Mouse (Mus musculus) hindbrain, embryonic 11.5 days (tissue): ENCODE results near the gene Dnaic2. TPM values are rescaled to one million over a fixed set of nuclear protein-coding genes. Genes with fewer than 3 reads are reported as not detected.
A peak's percentile ranks its signal among the peaks of the same experiment; 100 is the strongest.

Experiments
- ATAC-seq: fragments of 200-750 bp; cut with Nextera tagmentation; 2 replicates; pipeline ENCODE4 v1.8.0; 2017; ENCODE audit warnings: mild to moderate bottlenecking, moderate TSS enrichment, moderate library complexity; ENCODE audit not compliant: low FRiP score
- DNase-seq: peaks from one replicate; pipeline ENCODE4 v3.0.0-alpha.2; 2015; ENCODE audit warnings: low spot score
- H3K27ac ChIP-seq: fragments of 300-500 bp; sonication (generic); 2 replicates; pipeline ENCODE4 v1.5.1; 2014; ENCODE audit warnings: mild to moderate bottlenecking, low read depth, low read length
- H3K27me3 ChIP-seq: fragments of 300-500 bp; sonication (generic); 2 replicates; pipeline ENCODE4 v1.6.1; 2014; ENCODE audit warnings: mild to moderate bottlenecking, low read length, moderate library complexity, mixed read lengths; ENCODE audit not compliant: control insufficient read depth, insufficient read depth
- H3K36me3 ChIP-seq: fragments of 300-500 bp; sonication (generic); 2 replicates; pipeline ENCODE4 v1.6.1; 2014; ENCODE audit warnings: mild to moderate bottlenecking, low read length, moderate library complexity, mixed read lengths; ENCODE audit not compliant: control insufficient read depth, insufficient read depth
- H3K4me1 ChIP-seq: fragments of 300-500 bp; sonication (generic); replicated peaks from 2 replicates; pipeline ENCODE4 v1.6.1; 2014; ENCODE audit warnings: low read length, mixed read lengths; ENCODE audit not compliant: control insufficient read depth, insufficient read depth
- H3K4me2 ChIP-seq: fragments of 300-500 bp; sonication (generic); replicated peaks from 2 replicates; pipeline ENCODE4 v1.6.1; 2014; ENCODE audit warnings: mild to moderate bottlenecking, low read depth, low read length
- H3K4me3 ChIP-seq: fragments of 300-500 bp; sonication (generic); 2 replicates; pipeline ENCODE4 v1.5.1; 2014; ENCODE audit warnings: low read depth, low read length
- H3K9ac ChIP-seq: fragments of 300-500 bp; sonication (generic); 2 replicates; pipeline ENCODE4 v1.6.1; 2014; ENCODE audit warnings: low read depth, low read length
- H3K9me3 ChIP-seq: fragments of 300-500 bp; sonication (generic); 2 replicates; pipeline ENCODE4 v1.6.1; 2016; ENCODE audit warnings: low read length; ENCODE audit not compliant: control insufficient read depth
- WGBS: fragments of 180-500 bp; shearing (Covaris S2); extraction: QIAGEN DNeasy Blood & Tissue Kit; methylation state at CpG from one replicate; pipeline ENCODE4 v1.1.7; 2014; 5-methylcytosine and 5-hydroxymethylcytosine counted together
- polyA plus RNA-seq: library from polyadenylated mRNA; unstranded; fragments of >200 nt; fragmentation: Nextera tagmentation; extraction: Ambion mirVana; gene quantifications from 2 replicates; pipeline ENCODE4 v1.2.1, GENCODE M21; 2014

The Dnaic2 gene
- polyA plus RNA-seq, 1 experiment from 2014 or later, result 4.6 TPM

- peaks cover 7% of the 10 kb centered on the region for H3K4me1 ChIP-seq
- H3K27me3 ChIP-seq, result peaks cover 44% of the 10 kb centered on the region
- H3K4me3 ChIP-seq, result no peak overlapping the region
- H3K27ac ChIP-seq, result no peak overlapping the region
- ATAC-seq (peak; percentile 39), DNase-seq (peak; percentile 95)
- no peaks in the 10 kb centered on the region for H3K36me3 ChIP-seq
- H3K9ac ChIP-seq, result no peak overlapping the region
- peak overlapping the region; percentile 30; the same call in 1 of the 2 replicates for H3K4me2 ChIP-seq
- H3K9me3 ChIP-seq, result no peaks in the 10 kb centered on the region
- 9% methylated on average over 30 of the region's 30 CpGs for WGBS
These were observed 62.0 kb downstream of the Dnaic2 start for GRCm38 (mm10) chr11:114789061-114789714.

GRCm38 (mm10) chr11:114789716-114790115 lies 62.5 kb downstream of the Dnaic2 start:
- Histone ChIP-seq H3K4me1 (peaks cover 7% of the 10 kb centered on the region), H3K27me3 (peaks cover 44% of the 10 kb centered on the region), H3K4me2 (no peak overlapping the region), H3K9ac (no peak overlapping the region), H3K27ac (no peak overlapping the region), H3K9me3 (no peaks in the 10 kb centered on the region), H3K36me3 (no peaks in the 10 kb centered on the region), H3K4me3 (no peak overlapping the region)
- no peak for ATAC-seq
- 48% methylated on average over 9 of the region's 9 CpGs for WGBS
- no peak for DNase-seq

GRCm38 (mm10) chr11:114790171-114790570 lies 63.0 kb downstream of the Dnaic2 start:
- H3K36me3 ChIP-seq, result no peaks in the 10 kb centered on the region
- no peak for ATAC-seq
- H3K9me3 ChIP-seq, result no peaks in the 10 kb centered on the region
- H3K27ac ChIP-seq, result no peak overlapping the region
- DNase-seq, result no peak
- no peak overlapping the region for H3K9ac ChIP-seq
- H3K4me1 ChIP-seq, result peaks cover 7% of the 10 kb centered on the region
- H3K27me3 ChIP-seq, result peaks cover 44% of the 10 kb centered on the region
- H3K4me2 ChIP-seq, result no peak overlapping the region
- no peak overlapping the region for H3K4me3 ChIP-seq
- WGBS, result 62% methylated on average over 12 of the region's 12 CpGs

GRCm38 (mm10) chr11:114790841-114791240 lies 63.6 kb downstream of the Dnaic2 start:
- Histone ChIP-seq H3K27ac (no peak overlapping the region), H3K4me3 (no peak overlapping the region), H3K9me3 (no peaks in the 10 kb centered on the region), H3K36me3 (no peaks in the 10 kb centered on the region), H3K27me3 (peaks cover 41% of the 10 kb centered on the region), H3K4me2 (no peak overlapping the region), H3K4me1 (peaks cover 11% of the 10 kb centered on the region), H3K9ac (no peak overlapping the region; the same call in 1 of the 2 replicates)
- ATAC-seq (no peak), DNase-seq (no peak)
- WGBS, result 27% methylated on average over 4 of the region's 4 CpGs

GRCm38 (mm10) chr11:114791351-114791889 lies 64.2 kb downstream of the Dnaic2 start:
- 3% methylated on average over 50 of the region's 50 CpGs for WGBS
- Histone ChIP-seq H3K9me3 (no peaks in the 10 kb centered on the region), H3K9ac (peak overlapping the region; percentile 63), H3K27me3 (peaks cover 41% of the 10 kb centered on the region), H3K4me3 (peak overlapping the region; percentile 42), H3K36me3 (no peaks in the 10 kb centered on the region), H3K4me2 (peak overlapping the region; percentile 89), H3K27ac (no peak overlapping the region), H3K4me1 (peaks cover 12% of the 10 kb centered on the region)
- ATAC-seq (no peak), DNase-seq (no peak)

GRCm38 (mm10) chr11:114791891-114792411 lies 64.7 kb downstream of the Dnaic2 start:
- DNase-seq (peak; percentile 67), ATAC-seq (no peak)
- no peaks in the 10 kb centered on the region for H3K9me3 ChIP-seq
- no peak overlapping the region for H3K27ac ChIP-seq
- H3K4me1 ChIP-seq, result peaks cover 14% of the 10 kb centered on the region
- no peaks in the 10 kb centered on the region for H3K36me3 ChIP-seq
- H3K4me2 ChIP-seq, result peak overlapping the region; percentile 89
- peak overlapping the region; percentile 42 for H3K4me3 ChIP-seq
- peak overlapping the region; percentile 63 for H3K9ac ChIP-seq
- under 1% methylated on average over 59 of the region's 59 CpGs for WGBS
- H3K27me3 ChIP-seq, result peaks cover 37% of the 10 kb centered on the region

GRCm38 (mm10) chr11:114792931-114793494 lies 65.8 kb downstream of the Dnaic2 start:
- H3K27ac ChIP-seq, result no peak overlapping the region
- ATAC-seq (no peak), DNase-seq (no peak)
- peaks cover 26% of the 10 kb centered on the region; the same call in 1 of the 2 replicates for H3K27me3 ChIP-seq
- no peaks in the 10 kb centered on the region for H3K9me3 ChIP-seq
- 0 out of 2 replicates have a peak overlapping the region, but pooled peaks have one; percentile 14 for H3K4me3 ChIP-seq
- H3K9ac ChIP-seq, result no peak overlapping the region; the same call in 1 of the 2 replicates
- H3K36me3 ChIP-seq, result no peaks in the 10 kb centered on the region
- H3K4me2 ChIP-seq, result peak overlapping the region; percentile 49
- WGBS, result 58% methylated on average over 5 of the region's 5 CpGs
- H3K4me1 ChIP-seq, result peaks cover 16% of the 10 kb centered on the region

- WGBS, result 62% methylated on average over 19 of the region's 19 CpGs
- no peaks in the 10 kb centered on the region for H3K9me3 ChIP-seq
- peak overlapping the region; percentile 49 for H3K4me2 ChIP-seq
- H3K36me3 ChIP-seq, result no peaks in the 10 kb centered on the region
- peaks cover 24% of the 10 kb centered on the region; the same call in 1 of the 2 replicates for H3K27me3 ChIP-seq
- peak overlapping the region; percentile 14 for H3K4me3 ChIP-seq
- H3K9ac ChIP-seq, result peak overlapping the region; percentile 34
- H3K27ac ChIP-seq, result peak overlapping the region; percentile 99
- peaks cover 16% of the 10 kb centered on the region for H3K4me1 ChIP-seq
- ATAC-seq (no peak), DNase-seq (no peak)
These were observed 66.8 kb downstream of the Dnaic2 start for GRCm38 (mm10) chr11:114793868-114794545.
